ENCODE assay signal across 14 mouse cellular contexts in the genomic region with DNA sequence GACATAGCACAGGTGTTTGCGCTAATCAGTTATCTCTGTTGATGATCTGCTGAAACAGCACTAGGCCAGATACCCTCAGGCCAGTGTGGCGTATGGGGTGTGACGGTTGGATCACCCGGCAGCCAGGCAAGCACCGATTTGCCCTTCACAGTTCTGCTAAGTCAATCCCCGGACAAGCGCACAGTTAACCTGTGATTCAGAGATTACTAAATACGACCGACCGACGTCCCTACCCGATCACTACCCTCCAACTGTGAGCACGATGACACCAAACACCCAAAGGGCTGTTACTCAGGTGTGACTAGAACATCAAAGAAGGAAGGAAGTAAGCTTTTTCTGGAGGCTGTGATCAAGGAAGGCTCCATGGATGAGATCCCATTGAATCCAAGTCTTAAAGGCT. TPM values are rescaled to one million over a fixed set of nuclear protein-coding genes. Genes with fewer than 3 reads are reported as not detected.
DNase-seq lines count a peak whose midpoint lies in the region; ATAC-seq lines count a peak whose summit lies in the region.
"Had no signal": no experiment of that assay in that cellular context is flagged by ENCODE, and none has a peak within 500 bp of the region (broad histone marks: within the 10 kb centered on the region; RNA-seq: fewer than 3 reads in every experiment).

No protein-coding gene starts in this region.

- no peaks in the 10 kb centered on the region; the same call in 1 of the 2 replicates for H3K36me3 ChIP-seq in midbrain, embryonic 12.5 days
- no peaks in the 10 kb centered on the region for H3K36me3 ChIP-seq in midbrain, embryonic 11.5 days (ENCODE audit: control insufficient read depth, insufficient read depth, low read length)
- H3K36me3 ChIP-seq in hindbrain, embryonic 13.5 days, result 0 out of 2 replicates have a peak, but pooled peaks cover 1% of the 10 kb centered on the region
- no peaks in the 10 kb centered on the region for H3K36me3 ChIP-seq in stomach, embryonic 14.5 days (ENCODE audit: control insufficient read depth, insufficient read depth, low read length)

- WGBS in midbrain, embryonic 12.5 days, result 91% methylated on average over 13 of the region's 13 CpGs
- whole genome bisulfite sequencing in midbrain, embryonic 11.5 days, result 93% methylated on average over 13 of the region's 13 CpGs
- WGBS in hindbrain, embryonic 13.5 days, result 74% methylated on average over 13 of the region's 13 CpGs
- 81% methylated on average over 13 of the region's 13 CpGs for WGBS in stomach, embryonic 14.5 days

- H3K4me1 ChIP-seq in midbrain, embryonic 12.5 days, result peaks cover 84% of the 10 kb centered on the region
- peaks cover 74% of the 10 kb centered on the region for H3K4me1 ChIP-seq in midbrain, embryonic 11.5 days (ENCODE audit: control insufficient read depth, insufficient read depth, low read length)
- H3K4me1 ChIP-seq in hindbrain, embryonic 13.5 days (replicated peaks), result peaks cover 86% of the 10 kb centered on the region
- peaks cover 83% of the 10 kb centered on the region for H3K4me1 ChIP-seq in stomach, embryonic 14.5 days (ENCODE audit: control insufficient read depth, insufficient read depth, low read length)

- no peak overlapping the region for H3K4me2 ChIP-seq in midbrain, embryonic 12.5 days (replicated peaks)
- no peak overlapping the region for H3K4me2 ChIP-seq in midbrain, embryonic 11.5 days
- no peak overlapping the region for H3K4me2 ChIP-seq in hindbrain, embryonic 13.5 days
- H3K4me2 ChIP-seq in stomach, embryonic 14.5 days (replicated peaks; ENCODE audit: low read depth, low read length), result no peak overlapping the region

- intact Hi-C loops in left cerebral cortex, postnatal 10 days (cut with DNase I), result no loop called here

- ATAC-seq in CD4-positive, CD25-positive, alpha-beta regulatory T cell, adult 4 months, result no peak
- ATAC-seq in midbrain, embryonic 12.5 days (ENCODE audit: low FRiP score, low read depth), result no peak
- no peak for ATAC-seq in midbrain, embryonic 11.5 days (ENCODE audit: low FRiP score)
- ATAC-seq in hindbrain, embryonic 13.5 days (ENCODE audit: low FRiP score), result no peak
- no peak for ATAC-seq in stomach, embryonic 14.5 days (ENCODE audit: insufficient number of reproducible peaks, insufficient read depth, low FRiP score, low read depth)

- no peaks in the 10 kb centered on the region for H3K9me3 ChIP-seq in midbrain, embryonic 12.5 days
- no peaks in the 10 kb centered on the region for H3K9me3 ChIP-seq in midbrain, embryonic 11.5 days (ENCODE audit: control insufficient read depth, low read length)
- no peaks in the 10 kb centered on the region for H3K9me3 ChIP-seq in hindbrain, embryonic 13.5 days
- H3K9me3 ChIP-seq in stomach, embryonic 14.5 days (ENCODE audit: control insufficient read depth, low read depth, low read length), result no peaks in the 10 kb centered on the region

- no peak overlapping the region for H3K4me3 ChIP-seq in midbrain, embryonic 12.5 days
- H3K4me3 ChIP-seq in midbrain, embryonic 11.5 days (ENCODE audit: low read depth, low read length), result no peak overlapping the region
- no peak overlapping the region for H3K4me3 ChIP-seq in hindbrain, embryonic 13.5 days
- H3K4me3 ChIP-seq in stomach, embryonic 14.5 days (ENCODE audit: low read depth, low read length), result no peak overlapping the region
- H3K4me3 ChIP-seq: heart, adult 2 months had no signal

- H3K27ac ChIP-seq in midbrain, embryonic 12.5 days (replicated peaks), result 0 out of 2 replicates have a peak overlapping the region, but pooled peaks have one; percentile 25
- no peak overlapping the region for H3K27ac ChIP-seq in midbrain, embryonic 11.5 days (ENCODE audit: low read depth, low read length)
- peak overlapping the region; percentile 82 for H3K27ac ChIP-seq in hindbrain, embryonic 13.5 days
- peak overlapping the region; percentile 41; the same call in 1 of the 2 replicates for H3K27ac ChIP-seq in stomach, embryonic 14.5 days (ENCODE audit: low read length)
- H3K27ac ChIP-seq: heart, adult 2 months; liver, embryonic 14.5 days had no signal

- H3K9ac ChIP-seq in midbrain, embryonic 12.5 days (replicated peaks), result no peak overlapping the region; the same call in 1 of the 2 replicates
- H3K9ac ChIP-seq in midbrain, embryonic 11.5 days (ENCODE audit: low read length), result no peak overlapping the region
- 0 out of 2 replicates have a peak overlapping the region, but pooled peaks have one; percentile 29 for H3K9ac ChIP-seq in hindbrain, embryonic 13.5 days
- H3K9ac ChIP-seq in stomach, embryonic 14.5 days (replicated peaks; ENCODE audit: low read depth, low read length), result no peak overlapping the region
- H3K9ac ChIP-seq: liver, embryonic 14.5 days had no signal

- H3K27me3 ChIP-seq in midbrain, embryonic 12.5 days, result 0 out of 2 replicates have a peak, but pooled peaks cover 3% of the 10 kb centered on the region
- H3K27me3 ChIP-seq in midbrain, embryonic 11.5 days (ENCODE audit: control insufficient read depth, insufficient read depth, low read length), result no peaks in the 10 kb centered on the region
- no peaks in the 10 kb centered on the region for H3K27me3 ChIP-seq in hindbrain, embryonic 13.5 days
- no peaks in the 10 kb centered on the region for H3K27me3 ChIP-seq in stomach, embryonic 14.5 days (ENCODE audit: control insufficient read depth, insufficient read depth, low read length)

- peak; percentile 56 for DNase-seq in CD4-positive, CD25-positive, alpha-beta regulatory T cell, adult 2 months (ENCODE audit: low read depth, low spot score)
- no peak for DNase-seq in midbrain, embryonic 11.5 days (ENCODE audit: low spot score, missing footprints)
- no peak for DNase-seq in left cerebral cortex, postnatal 10 days (ENCODE audit: extremely low spot score in 1 of 2, low spot score in 2 of 2)
- DNase-seq in cerebellum, adult 8-10 months, result no peak
- DNase-seq: adrenal gland, adult 8-10 months; cerebellum, postnatal 36 days; heart, adult 2 months; kidney, postnatal 4 days; thymus, adult 2 months had no signal

RNA-seq across cellular contexts. Expression of gene Cotl1, which starts 10.9 kb away (rescaled TPM):
- 100 to 1,000 TPM; 131 to 191 TPM for polyA plus RNA-seq in CD4-positive, CD25-positive, alpha-beta regulatory T cell, adult 4 months (2017; shearing (Covaris generic))
- polyA plus RNA-seq in midbrain, embryonic 12.5 days (2016; fragmentation: Nextera tagmentation; extraction: Ambion mirVana), result 93.4 and 131 TPM in 2 replicates
- polyA plus RNA-seq in midbrain, embryonic 11.5 days (2014; fragmentation: Nextera tagmentation; extraction: Ambion mirVana), result 411 and 445 TPM in 2 replicates
- 98.1 and 106 TPM in 2 replicates for polyA plus RNA-seq in hindbrain, embryonic 13.5 days (2015; fragmentation: Nextera tagmentation; extraction: Ambion mirVana)
- polyA plus RNA-seq in stomach, embryonic 14.5 days (2014; fragmentation: Nextera tagmentation; extraction: Ambion mirVana), result 340 and 436 TPM in 2 replicates
- 100 to 1,000 TPM in 1 of 2 experiments, 10 to 100 TPM in 1; 96.5 to 100 TPM for total RNA-seq in left cerebral cortex, postnatal 10 days (2021)

RNA-seq across cellular contexts. Expression of gene Klhl36, which starts 32.6 kb away (rescaled TPM):
- 10 to 100 TPM in 1 of 2 experiments, 1 to 10 TPM in 1; 6.2 to 11.6 TPM for polyA plus RNA-seq in CD4-positive, CD25-positive, alpha-beta regulatory T cell, adult 4 months (2017; shearing (Covaris generic))
- 13.1 and 14.7 TPM in 2 replicates for polyA plus RNA-seq in midbrain, embryonic 12.5 days (2016; fragmentation: Nextera tagmentation; extraction: Ambion mirVana)
- 8.2 and 10.2 TPM in 2 replicates for polyA plus RNA-seq in midbrain, embryonic 11.5 days (2014; fragmentation: Nextera tagmentation; extraction: Ambion mirVana)
- 14.6 and 14.8 TPM in 2 replicates for polyA plus RNA-seq in hindbrain, embryonic 13.5 days (2015; fragmentation: Nextera tagmentation; extraction: Ambion mirVana)
- polyA plus RNA-seq in stomach, embryonic 14.5 days (2014; fragmentation: Nextera tagmentation; extraction: Ambion mirVana), result 11.2 and 15.6 TPM in 2 replicates
- total RNA-seq in left cerebral cortex, postnatal 10 days (2021), result 1 to 10 TPM; 7.3 to 8.2 TPM

RNA-seq across cellular contexts. Expression of gene Tldc1, which starts 51.2 kb away (rescaled TPM):
- polyA plus RNA-seq in CD4-positive, CD25-positive, alpha-beta regulatory T cell, adult 4 months (2017; shearing (Covaris generic)), result 10 to 100 TPM in 1 of 2 experiments, 1 to 10 TPM in 1; 6.5 to 14.3 TPM
- 10.3 and 13.3 TPM in 2 replicates for polyA plus RNA-seq in midbrain, embryonic 12.5 days (2016; fragmentation: Nextera tagmentation; extraction: Ambion mirVana)
- 6.8 and 7.1 TPM in 2 replicates for polyA plus RNA-seq in midbrain, embryonic 11.5 days (2014; fragmentation: Nextera tagmentation; extraction: Ambion mirVana)
- 11.8 and 12.8 TPM in 2 replicates for polyA plus RNA-seq in hindbrain, embryonic 13.5 days (2015; fragmentation: Nextera tagmentation; extraction: Ambion mirVana)
- 10.4 and 11.7 TPM in 2 replicates for polyA plus RNA-seq in stomach, embryonic 14.5 days (2014; fragmentation: Nextera tagmentation; extraction: Ambion mirVana)
- 10 to 100 TPM; 14.2 to 15.9 TPM for total RNA-seq in left cerebral cortex, postnatal 10 days (2021)
